Mouse (Mus musculus) neural tube, embryonic 15.5 days (tissue): ENCODE data around the gene Neurl1b. TPM values are rescaled to one million over a fixed set of nuclear protein-coding genes. Genes with fewer than 3 reads are reported as not detected.

Source experiments
- ATAC-seq: fragments of 200-750 bp; cut with Nextera tagmentation; 2 replicates; pipeline ENCODE4 v1.8.0; 2017; ENCODE audit warnings: mild to moderate bottlenecking, moderate TSS enrichment, moderate library complexity; ENCODE audit not compliant: low FRiP score
- H3K27ac ChIP-seq: fragments of 300-500 bp; sonication (generic); replicated peaks from 2 replicates; pipeline ENCODE4 v1.5.1; 2015; ENCODE audit warnings: mild to moderate bottlenecking, inconsistent platforms
- H3K27me3 ChIP-seq: fragments of 300-500 bp; sonication (generic); replicated peaks from 2 replicates; pipeline ENCODE4 v1.6.1; 2015; ENCODE audit warnings: inconsistent platforms
- H3K36me3 ChIP-seq: fragments of 300-500 bp; sonication (generic); 2 replicates; pipeline ENCODE4 v1.6.1; 2015; ENCODE audit warnings: inconsistent platforms
- H3K4me1 ChIP-seq: fragments of 300-500 bp; sonication (generic); 2 replicates; pipeline ENCODE4 v1.6.1; 2015; ENCODE audit warnings: inconsistent platforms
- H3K4me2 ChIP-seq: fragments of 300-500 bp; sonication (generic); 2 replicates; pipeline ENCODE4 v1.6.1; 2015; ENCODE audit warnings: inconsistent platforms, mild to moderate bottlenecking, moderate library complexity
- H3K4me3 ChIP-seq: fragments of 300-500 bp; sonication (generic); replicated peaks from 2 replicates; pipeline ENCODE4 v1.5.1; 2015; ENCODE audit warnings: mild to moderate bottlenecking, inconsistent platforms
- H3K9ac ChIP-seq: fragments of 300-500 bp; sonication (generic); replicated peaks from 2 replicates; pipeline ENCODE4 v1.6.1; 2015; ENCODE audit warnings: mild to moderate bottlenecking, inconsistent platforms
- H3K9me3 ChIP-seq: fragments of 300-500 bp; sonication (generic); replicated peaks from 2 replicates; pipeline ENCODE4 v1.6.1; 2016; ENCODE audit warnings: inconsistent platforms
- WGBS: fragments of 180-500 bp; shearing (Covaris S2); methylation state at CpG from one replicate; pipeline ENCODE4 v1.1.7; 2015; ENCODE audit warnings: mixed read lengths; 5-methylcytosine and 5-hydroxymethylcytosine counted together
- polyA plus RNA-seq: library from polyadenylated mRNA; unstranded; fragments of >200 nt; fragmentation: Nextera tagmentation; extraction: Ambion mirVana; gene quantifications from 2 replicates; pipeline ENCODE4 v1.2.1, GENCODE M21; 2015

Neurl1b gene
- polyA plus RNA-seq, 1 experiment from 2014 or later, result 1.3 TPM

- WGBS, result 90% methylated on average over 14 of the region's 14 CpGs
- Histone ChIP-seq H3K4me2 (no peak overlapping the region), H3K4me3 (no peak overlapping the region), H3K9me3 (no peaks in the 10 kb centered on the region), H3K36me3 (no peaks in the 10 kb centered on the region), H3K4me1 (no peaks in the 10 kb centered on the region), H3K27me3 (no peaks in the 10 kb centered on the region), H3K27ac (no peak overlapping the region), H3K9ac (no peak overlapping the region)
- no peak for ATAC-seq
These were observed 70.2 kb downstream of the Neurl1b start for GRCm38 (mm10) chr17:26484626-26485421.

GRCm38 (mm10) chr17:26487266-26487665, 72.6 kb downstream of the Neurl1b start:
- Histone ChIP-seq H3K27me3 (no peaks in the 10 kb centered on the region), H3K9ac (no peak overlapping the region), H3K9me3 (no peaks in the 10 kb centered on the region), H3K4me3 (no peak overlapping the region), H3K27ac (no peak overlapping the region), H3K36me3 (no peaks in the 10 kb centered on the region), H3K4me2 (no peak overlapping the region), H3K4me1 (no peaks in the 10 kb centered on the region)
- no peak for ATAC-seq
- 62% methylated on average over 5 of the region's 5 CpGs for WGBS

GRCm38 (mm10) chr17:26487917-26488316, 73.3 kb downstream of the Neurl1b start:
- no peak overlapping the region for H3K27ac ChIP-seq
- no peaks in the 10 kb centered on the region for H3K36me3 ChIP-seq
- no peak for ATAC-seq
- H3K9ac ChIP-seq, result no peak overlapping the region
- no peak overlapping the region for H3K4me2 ChIP-seq
- 95% methylated on average over 4 of the region's 4 CpGs for WGBS
- no peaks in the 10 kb centered on the region for H3K4me1 ChIP-seq
- no peaks in the 10 kb centered on the region for H3K27me3 ChIP-seq
- no peaks in the 10 kb centered on the region for H3K9me3 ChIP-seq
- H3K4me3 ChIP-seq, result no peak overlapping the region

GRCm38 (mm10) chr17:26488711-26489403, 74.2 kb downstream of the Neurl1b start:
- H3K36me3 ChIP-seq, result no peaks in the 10 kb centered on the region
- H3K9me3 ChIP-seq, result no peaks in the 10 kb centered on the region
- no peaks in the 10 kb centered on the region for H3K27me3 ChIP-seq
- no peak for ATAC-seq
- H3K9ac ChIP-seq, result no peak overlapping the region
- no peak overlapping the region for H3K4me3 ChIP-seq
- 86% methylated on average over 8 of the region's 8 CpGs for WGBS
- no peak overlapping the region for H3K27ac ChIP-seq
- no peaks in the 10 kb centered on the region for H3K4me1 ChIP-seq
- H3K4me2 ChIP-seq, result no peak overlapping the region

- Histone ChIP-seq H3K27ac (no peak overlapping the region), H3K9ac (no peak overlapping the region), H3K4me2 (no peak overlapping the region), H3K36me3 (no peaks in the 10 kb centered on the region), H3K9me3 (no peaks in the 10 kb centered on the region), H3K27me3 (no peaks in the 10 kb centered on the region), H3K4me3 (no peak overlapping the region), H3K4me1 (no peaks in the 10 kb centered on the region)
- ATAC-seq, result no peak
- 92% methylated on average over 10 of the region's 10 CpGs for WGBS
These were observed 75.4 kb downstream of the Neurl1b start for GRCm38 (mm10) chr17:26490072-26490471.

GRCm38 (mm10) chr17:26490910-26491309, 76.3 kb downstream of the Neurl1b start:
- Histone ChIP-seq H3K4me1 (no peaks in the 10 kb centered on the region), H3K4me3 (no peak overlapping the region), H3K27me3 (no peaks in the 10 kb centered on the region), H3K27ac (no peak overlapping the region), H3K9ac (no peak overlapping the region), H3K4me2 (no peak overlapping the region), H3K9me3 (no peaks in the 10 kb centered on the region), H3K36me3 (no peaks in the 10 kb centered on the region)
- WGBS, result 79% methylated on average over 2 of the region's 2 CpGs
- ATAC-seq, result no peak

GRCm38 (mm10) chr17:26492246-26492645, 77.6 kb downstream of the Neurl1b start:
- H3K27me3 ChIP-seq, result no peaks in the 10 kb centered on the region
- H3K4me2 ChIP-seq, result no peak overlapping the region
- H3K9me3 ChIP-seq, result no peaks in the 10 kb centered on the region
- no peak for ATAC-seq
- no peak overlapping the region for H3K4me3 ChIP-seq
- no peaks in the 10 kb centered on the region for H3K36me3 ChIP-seq
- no peaks in the 10 kb centered on the region for H3K4me1 ChIP-seq
- no peak overlapping the region for H3K27ac ChIP-seq
- WGBS, result 88% methylated on average over 3 of the region's 3 CpGs
- no peak overlapping the region for H3K9ac ChIP-seq

- no peak overlapping the region for H3K9ac ChIP-seq
- no peaks in the 10 kb centered on the region for H3K9me3 ChIP-seq
- H3K4me1 ChIP-seq, result no peaks in the 10 kb centered on the region
- no peaks in the 10 kb centered on the region for H3K27me3 ChIP-seq
- H3K4me3 ChIP-seq, result no peak overlapping the region
- 90% methylated on average over 4 of the region's 4 CpGs for WGBS
- no peak for ATAC-seq
- no peak overlapping the region for H3K27ac ChIP-seq
- no peaks in the 10 kb centered on the region for H3K36me3 ChIP-seq
- H3K4me2 ChIP-seq, result no peak overlapping the region
These were observed 80.2 kb downstream of the Neurl1b start for GRCm38 (mm10) chr17:26494642-26495468.

Other genes starting within 250 kb of the Neurl1b start
- 0.23 and 0.73 TPM in 2 replicates for gene Pdia2, start 215.7 kb upstream of the Neurl1b start, polyA plus RNA-seq
- 21.4 and 25.9 TPM in 2 replicates for gene Rgs11, start 211.9 kb upstream of the Neurl1b start, polyA plus RNA-seq
- gene Arhgdig, start 207.0 kb upstream of the Neurl1b start, polyA plus RNA-seq, result 184 and 242 TPM in 2 replicates
- gene Fam234a, start 170.6 kb upstream of the Neurl1b start, polyA plus RNA-seq, result 32.7 and 35.1 TPM in 2 replicates
- 97.7 and 102 TPM in 2 replicates for gene Luc7l, start 161.9 kb upstream of the Neurl1b start, polyA plus RNA-seq
- gene Ergic1, start 146.7 kb downstream of the Neurl1b start, polyA plus RNA-seq, result 89.7 and 101 TPM in 2 replicates
- 25.0 and 25.8 TPM in 2 replicates for gene Dusp1, start 147.3 kb downstream of the Neurl1b start, polyA plus RNA-seq
- 85.8 and 114 TPM in 2 replicates for gene Atp6v0e, start 248.4 kb downstream of the Neurl1b start, polyA plus RNA-seq